Mouse (Mus musculus) brain, embryonic 14.5 days (tissue): Measurements from ENCODE around the gene Cd96. TPM values are rescaled to one million over a fixed set of nuclear protein-coding genes. Genes with fewer than 3 reads are reported as not detected.
"Not testable (repeated sequence)": the region's sequence is repeated elsewhere in the genome, so short reads cannot be mapped to it uniquely, and the experiment has no call there.

Experiments
- DNase-seq: peaks from one replicate; pipeline ENCODE4 v3.0.0-alpha.2; 2011; ENCODE audit warnings: low read depth
- CTCF ChIP-seq: fragments of 200-500 bp; IDR thresholded peaks from 2 replicates; pipeline ENCODE4 v1.5.1; 2012; ENCODE audit warnings: inconsistent platforms, mild to moderate bottlenecking, moderate library complexity, borderline replicate concordance; ENCODE audit not compliant: insufficient read depth, insufficient read length; ENCODE audit errors: extremely low read depth
- POLR2A ChIP-seq: fragments of 200-500 bp; IDR thresholded peaks from 2 replicates; pipeline ENCODE4 v1.6.1; 2012; ENCODE audit warnings: mild to moderate bottlenecking, inconsistent platforms, borderline replicate concordance; ENCODE audit not compliant: poor library complexity, insufficient read depth, insufficient read length, severe bottlenecking; ENCODE audit errors: extremely low read depth
- polyA plus RNA-seq: library from polyadenylated mRNA; depleted of rRNA; stranded (reverse); fragments of >200 nt; gene quantifications from 2 replicates; pipeline ENCODE4 v1.2.3, GENCODE M21; 2012; rRNA removed

Cd96 gene
- polyA plus RNA-seq = 0.03 and 0.04 TPM in 2 replicates

GRCm38 (mm10) chr16:46120020-46120419 is at the start of gene Cd96:
Gene Cd96 (minus strand): TSS chr16:46120251.
- no peak for TF ChIP-seq CTCF
- TF ChIP-seq POLR2A = no peak
- DNase-seq = peak; percentile 18

GRCm38 (mm10) chr16:46166971-46167370 is 46.9 kb upstream of the Cd96 start:
- TF ChIP-seq POLR2A = no peak
- TF ChIP-seq CTCF = no peak

GRCm38 (mm10) chr16:46165305-46165704 is 45.3 kb upstream of the Cd96 start:
- peak; percentile 8 for DNase-seq
- TF ChIP-seq POLR2A (no peak), CTCF (no peak)

More at GRCm38 (mm10) chr16:46166971-46167370, 46.9 kb upstream of the Cd96 start:
- DNase-seq = no peak

- not testable (repeated sequence) for DNase-seq
Observed at GRCm38 (mm10) chr16:46154832-46155231, 34.8 kb upstream of the Cd96 start, which contains the start of gene Gm4737. Gene Gm4737 (minus strand): TSS chr16:46155077.

GRCm38 (mm10) chr16:46151141-46151540 is 31.1 kb upstream of the Cd96 start:
- TF ChIP-seq POLR2A (no peak), CTCF (peak; percentile 14; the same call in 1 of the 2 replicates)
- no peak for DNase-seq

GRCm38 (mm10) chr16:46148661-46149341 is 28.8 kb upstream of the Cd96 start:
- TF ChIP-seq CTCF (no peak), POLR2A (no peak)
- no peak for DNase-seq

- DNase-seq = peak; percentile 7
- TF ChIP-seq CTCF (no peak), POLR2A (no peak)
Observed at GRCm38 (mm10) chr16:46146962-46147361, 26.9 kb upstream of the Cd96 start.

- DNase-seq = no peak
- no peak for TF ChIP-seq POLR2A
- no peak for TF ChIP-seq CTCF
Observed at GRCm38 (mm10) chr16:46122238-46122637, 2.2 kb upstream of the Cd96 start.

GRCm38 (mm10) chr16:46121420-46121819 is 1.4 kb upstream of the Cd96 start:
- TF ChIP-seq CTCF (peak; percentile 68), POLR2A (no peak)
- DNase-seq = peak; percentile 71

GRCm38 (mm10) chr16:46120607-46121006 is 556 bp upstream of the Cd96 start:
- TF ChIP-seq POLR2A (no peak), CTCF (no peak)
- no peak for DNase-seq

- DNase-seq = no peak
- TF ChIP-seq CTCF (no peak), POLR2A (no peak)
Observed at GRCm38 (mm10) chr16:46117645-46118044, 2.4 kb downstream of the Cd96 start.

- TF ChIP-seq CTCF = no peak
- TF ChIP-seq POLR2A = no peak
- no peak for DNase-seq
Observed at GRCm38 (mm10) chr16:46114727-46115126, 5.3 kb downstream of the Cd96 start.
